Mouse (Mus musculus) cerebellum, adult 2 months (tissue): Measurements from ENCODE around the gene Pdlim3.

Experiments used
- CTCF ChIP-seq: fragments of 200-500 bp; IDR thresholded peaks from 2 replicates; pipeline ENCODE4 v1.5.1; 2011; ENCODE audit warnings: low read depth, mild to moderate bottlenecking, control low read depth, low read length, moderate library complexity, borderline replicate concordance; ENCODE audit not compliant: insufficient read depth
- POLR2A ChIP-seq: fragments of 200-500 bp; IDR thresholded peaks from 2 replicates; pipeline ENCODE4 v1.6.1; 2011; ENCODE audit warnings: low read length, control low read depth, borderline replicate concordance; ENCODE audit not compliant: insufficient read depth

DNA sequence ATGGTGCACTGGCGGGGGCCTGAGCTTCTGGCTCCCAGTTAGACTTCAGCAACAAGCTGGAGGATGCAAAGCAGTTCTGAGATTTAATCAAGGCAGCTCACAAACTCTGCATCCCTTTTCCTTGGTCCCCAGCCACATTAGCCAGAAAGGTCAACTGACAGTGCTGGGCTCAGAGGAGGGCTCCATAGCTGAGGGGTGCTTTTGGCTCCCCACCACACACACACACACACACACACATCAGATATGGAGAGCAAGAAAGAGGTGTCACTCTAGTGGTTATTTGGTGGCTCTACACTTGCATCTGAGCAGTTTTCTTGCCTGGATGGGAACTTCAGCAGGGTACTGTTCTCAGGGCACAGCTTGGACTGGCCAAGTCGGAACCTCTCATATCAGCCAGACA lies 514 bp downstream of the Pdlim3 start:
- 0 out of 2 replicates have a peak, but pooled peaks have one; percentile 10 for TF ChIP-seq CTCF
- TF ChIP-seq POLR2A = no peak
